Comparison of ENCODE assay signal across 8 mouse cellular contexts in genomic region chr7:19327128-19327527, GRCm38 (mm10). TPM values are rescaled to one million over a fixed set of nuclear protein-coding genes. Genes with fewer than 3 reads are reported as not detected.
DNase-seq lines count a peak whose midpoint lies in the region; ATAC-seq and TF ChIP-seq lines count a peak whose summit lies in the region.

No protein-coding gene starts in this region.

- H3K79me2 ChIP-seq in CH12.LX (replicated peaks; ENCODE audit: control insufficient read depth, extremely low read depth, insufficient read depth, poor library complexity, severe bottlenecking) = no peaks in the 10 kb centered on the region

- no peak overlapping the region for H3K9ac ChIP-seq in CH12.LX (ENCODE audit: insufficient read depth, low read depth)
- peak overlapping the region; percentile 26; the same call in 1 of the 2 replicates for H3K9ac ChIP-seq in forebrain, embryonic 12.5 days
- peak overlapping the region; percentile 63 for H3K9ac ChIP-seq in heart, embryonic 16.5 days (ENCODE audit: low read length)
- no peak overlapping the region; the same call in 1 of the 2 replicates for H3K9ac ChIP-seq in liver, postnatal 0 days (replicated peaks)
- peak overlapping the region; percentile 50; the same call in 1 of the 2 replicates for H3K9ac ChIP-seq in neural tube, embryonic 14.5 days (replicated peaks; ENCODE audit: low read depth, low read length)

- 0% methylated on average over 22 of the region's 22 CpGs for WGBS in forebrain, embryonic 12.5 days
- 1% methylated on average over 22 of the region's 22 CpGs for WGBS in heart, embryonic 16.5 days
- WGBS in liver, postnatal 0 days (ENCODE audit: insufficient replicate concordance) = 2% methylated on average over 21 of the region's 22 CpGs
- under 1% methylated on average over 22 of the region's 22 CpGs for WGBS in neural tube, embryonic 14.5 days

- TF ChIP-seq EP300 in CH12.LX (IDR thresholded peaks at IDR 0.05; ENCODE audit: low read length) = no peak
- no peak for TF ChIP-seq EP300 in liver, postnatal 0 days (IDR thresholded peaks at IDR 0.05; ENCODE audit: low read depth)

- no peak for DNase-seq in CH12.LX (ENCODE audit: extremely low read depth)
- peak; percentile 94 for DNase-seq in c-Kit-positive CD71-positive TER-119-negative erythroid progenitor cells, embryonic 14.5 days (ENCODE audit: low read depth)
- DNase-seq in kidney, postnatal 36 days = peak; percentile 94 to 96
- DNase-seq in liver, postnatal 0 days = peak; percentile 86
- DNase-seq in urinary bladder, postnatal 14 days (ENCODE audit: low spot score) = peak; percentile 90

- peaks cover 15 to 42% of the 10 kb centered on the region in 2 experiments for H3K4me1 ChIP-seq in CH12.LX (ENCODE audit: control insufficient read depth in 1 of 2, insufficient read depth in 2 of 2)
- peaks cover 24% of the 10 kb centered on the region for H3K4me1 ChIP-seq in forebrain, embryonic 12.5 days
- H3K4me1 ChIP-seq in heart, embryonic 16.5 days (ENCODE audit: control insufficient read depth, insufficient read depth, low read length) = peaks cover 20% of the 10 kb centered on the region
- peaks cover 21% of the 10 kb centered on the region for H3K4me1 ChIP-seq in liver, postnatal 0 days (ENCODE audit: insufficient read depth)
- peaks cover 9% of the 10 kb centered on the region; the same call in 1 of the 2 replicates for H3K4me1 ChIP-seq in neural tube, embryonic 14.5 days (ENCODE audit: control insufficient read depth, insufficient read depth, low read length)

- H3K27ac ChIP-seq in CH12.LX (ENCODE audit: insufficient read depth, low read depth) = no peak overlapping the region
- peak overlapping the region; percentile 60 for H3K27ac ChIP-seq in forebrain, embryonic 12.5 days
- H3K27ac ChIP-seq in heart, embryonic 16.5 days (ENCODE audit: low read length) = peak overlapping the region; percentile 95
- peak overlapping the region; percentile 61; the same call in 1 of the 2 replicates for H3K27ac ChIP-seq in liver, postnatal 0 days (ENCODE audit: low read depth)
- no peak overlapping the region for H3K27ac ChIP-seq in neural tube, embryonic 14.5 days (ENCODE audit: low read depth, low read length)

- in situ Hi-C loops in CH12.LX (cut with MboI; ENCODE audit: low pct_ligation_motif_present, low pct_unique_long_range_greater_than_20kb, low sequenced_read_pairs) = no loop called here

- peaks cover 18% of the 10 kb centered on the region for H3K9me3 ChIP-seq in CH12.LX (replicated peaks; ENCODE audit: low read length)
- H3K9me3 ChIP-seq in forebrain, embryonic 12.5 days = no peaks in the 10 kb centered on the region
- no peaks in the 10 kb centered on the region for H3K9me3 ChIP-seq in heart, embryonic 16.5 days (replicated peaks; ENCODE audit: control insufficient read depth, low read length)
- H3K9me3 ChIP-seq in liver, postnatal 0 days (ENCODE audit: low read length) = no peaks in the 10 kb centered on the region
- H3K9me3 ChIP-seq in neural tube, embryonic 14.5 days (ENCODE audit: control insufficient read depth, low read length) = no peaks in the 10 kb centered on the region

- TF ChIP-seq RAD21 in CH12.LX (IDR thresholded peaks at IDR 0.05; ENCODE audit: low read depth, low read length) = no peak

- ATAC-seq in forebrain, embryonic 12.5 days (ENCODE audit: low FRiP score) = peak; percentile 77
- peak; percentile 86 for ATAC-seq in heart, embryonic 16.5 days (replicated peaks; ENCODE audit: extremely low read depth, insufficient read depth, low FRiP score)
- ATAC-seq in liver, postnatal 0 days = peak; percentile 74
- ATAC-seq in neural tube, embryonic 14.5 days (ENCODE audit: low read depth) = peak; percentile 60; the same call in 1 of the 2 replicates

- peak overlapping the region; percentile 67; the same call in 1 of the 2 replicates for H3K4me2 ChIP-seq in CH12.LX (ENCODE audit: insufficient read depth, low read depth, poor library complexity, severe bottlenecking)
- peak overlapping the region; percentile 65 for H3K4me2 ChIP-seq in forebrain, embryonic 12.5 days
- H3K4me2 ChIP-seq in heart, embryonic 16.5 days (ENCODE audit: low read depth, low read length) = peak overlapping the region; percentile 65
- H3K4me2 ChIP-seq in liver, postnatal 0 days (ENCODE audit: low read depth, low read length) = peak overlapping the region; percentile 69
- H3K4me2 ChIP-seq in neural tube, embryonic 14.5 days (ENCODE audit: low read depth, low read length) = peak overlapping the region; percentile 65

- dilution Hi-C loops in CH12.LX (cut with MboI; ENCODE audit: extremely low pct_ligation_motif_present, extremely low pct_unique_long_range_greater_than_20kb, low sequenced_read_pairs) = no loop called here

- H3K36me3 ChIP-seq in CH12.LX (replicated peaks in 1 of 2; ENCODE audit: control insufficient read depth in 1 of 2, insufficient read depth in 1 of 2, low read length in 1 of 2) = no peaks in the 10 kb centered on the region
- no peaks in the 10 kb centered on the region for H3K36me3 ChIP-seq in forebrain, embryonic 12.5 days (replicated peaks)
- no peaks in the 10 kb centered on the region for H3K36me3 ChIP-seq in heart, embryonic 16.5 days (ENCODE audit: control insufficient read depth, insufficient read depth)
- no peaks in the 10 kb centered on the region for H3K36me3 ChIP-seq in liver, postnatal 0 days (replicated peaks; ENCODE audit: insufficient read depth, low read length)
- no peaks in the 10 kb centered on the region for H3K36me3 ChIP-seq in neural tube, embryonic 14.5 days (ENCODE audit: control insufficient read depth, insufficient read depth, low read length)

- no peak overlapping the region for H3K4me3 ChIP-seq in CH12.LX (replicated peaks in 1 of 3; ENCODE audit: low read depth in 2 of 3, low read length in 2 of 3, poor library complexity in 1 of 3)
- peak overlapping the region; percentile 37 for H3K4me3 ChIP-seq in forebrain, embryonic 12.5 days (replicated peaks)
- H3K4me3 ChIP-seq in heart, embryonic 16.5 days (ENCODE audit: low read length) = peak overlapping the region; percentile 45
- H3K4me3 ChIP-seq in liver, postnatal 0 days (ENCODE audit: low read depth, low read length) = peak overlapping the region; percentile 33; the same call in 1 of the 2 replicates
- peak overlapping the region; percentile 34 for H3K4me3 ChIP-seq in neural tube, embryonic 14.5 days (ENCODE audit: low read depth, low read length)

- no peak for TF ChIP-seq POLR2A in CH12.LX (IDR thresholded peaks at IDR 0.05; ENCODE audit: low read depth, low read length)

- peaks cover 72% of the 10 kb centered on the region for H3K27me3 ChIP-seq in CH12.LX (replicated peaks)
- H3K27me3 ChIP-seq in forebrain, embryonic 12.5 days = peaks cover 7% of the 10 kb centered on the region; the same call in 1 of the 2 replicates
- H3K27me3 ChIP-seq in heart, embryonic 16.5 days (ENCODE audit: control insufficient read depth, insufficient read depth, low read length) = no peaks in the 10 kb centered on the region
- 0 out of 2 replicates have a peak, but pooled peaks cover 9% of the 10 kb centered on the region for H3K27me3 ChIP-seq in liver, postnatal 0 days (ENCODE audit: insufficient read depth, low read length)
- no peaks in the 10 kb centered on the region for H3K27me3 ChIP-seq in neural tube, embryonic 14.5 days (ENCODE audit: control insufficient read depth, insufficient read depth, low read length)

- no peak for TF ChIP-seq CTCF in CH12.LX (conservative IDR thresholded peaks at IDR 0.05 in 1 of 2, IDR thresholded peaks at IDR 0.05 in 1 of 2; ENCODE audit: low read depth in 2 of 2, low read length in 2 of 2)
- no peak for TF ChIP-seq CTCF in liver, postnatal 0 days (IDR thresholded peaks at IDR 0.05; ENCODE audit: low read depth)

RNA-seq across cellular contexts. Expression of gene Fosb, which starts 17.3 kb away (rescaled TPM):
- 0.08 and 0.13 TPM in 2 replicates for total RNA-seq in CH12.LX (2012; rRNA removed)
- total RNA-seq in CH12.LX (2014; rRNA removed) = not detected in 2 replicates
- 0.27 and 0.56 TPM in 2 replicates for polyA plus RNA-seq in CH12.LX (2012; ENCODE audit: insufficient read length, low read depth)
- 0.24 TPM in 1 of 2 replicates, not detected in the other for polyA plus RNA-seq in forebrain, embryonic 12.5 days (2016; fragmentation: Nextera tagmentation; extraction: Ambion mirVana)
- 0.24 and 0.34 TPM in 2 replicates for polyA plus RNA-seq in heart, embryonic 16.5 days (2015; fragmentation: Nextera tagmentation; extraction: Ambion mirVana)
- polyA plus RNA-seq in liver, postnatal 0 days (2015; fragmentation: Nextera tagmentation; extraction: Ambion mirVana) = 0.06 TPM in 1 of 2 replicates, not detected in the other
- not detected in 2 replicates for polyA plus RNA-seq in neural tube, embryonic 14.5 days (2014; fragmentation: Nextera tagmentation; extraction: Ambion mirVana)

RNA-seq across cellular contexts. Expression of gene Ercc1, which starts 17.4 kb away (rescaled TPM):
- total RNA-seq in CH12.LX (2012; rRNA removed) = 27.7 and 31.1 TPM in 2 replicates
- total RNA-seq in CH12.LX (2014; rRNA removed) = 25.3 and 26.9 TPM in 2 replicates
- polyA plus RNA-seq in CH12.LX (2012; ENCODE audit: insufficient read length, low read depth) = 28.2 and 29.8 TPM in 2 replicates
- polyA plus RNA-seq in forebrain, embryonic 12.5 days (2016; fragmentation: Nextera tagmentation; extraction: Ambion mirVana) = 89.7 and 100 TPM in 2 replicates
- polyA plus RNA-seq in heart, embryonic 16.5 days (2015; fragmentation: Nextera tagmentation; extraction: Ambion mirVana) = 61.0 and 62.4 TPM in 2 replicates
- polyA plus RNA-seq in liver, postnatal 0 days (2015; fragmentation: Nextera tagmentation; extraction: Ambion mirVana) = 9.6 and 9.8 TPM in 2 replicates
- polyA plus RNA-seq in neural tube, embryonic 14.5 days (2014; fragmentation: Nextera tagmentation; extraction: Ambion mirVana) = 90.4 and 98.9 TPM in 2 replicates

RNA-seq across cellular contexts. Expression of gene Cd3eap, which starts 32.2 kb away (rescaled TPM):
- 22.6 and 33.2 TPM in 2 replicates for total RNA-seq in CH12.LX (2012; rRNA removed)
- total RNA-seq in CH12.LX (2014; rRNA removed) = 14.4 and 15.9 TPM in 2 replicates
- polyA plus RNA-seq in CH12.LX (2012; ENCODE audit: insufficient read length, low read depth) = 36.8 and 36.9 TPM in 2 replicates
- 24.7 and 24.8 TPM in 2 replicates for polyA plus RNA-seq in forebrain, embryonic 12.5 days (2016; fragmentation: Nextera tagmentation; extraction: Ambion mirVana)
- 16.2 and 16.7 TPM in 2 replicates for polyA plus RNA-seq in heart, embryonic 16.5 days (2015; fragmentation: Nextera tagmentation; extraction: Ambion mirVana)
- 7.7 and 7.8 TPM in 2 replicates for polyA plus RNA-seq in liver, postnatal 0 days (2015; fragmentation: Nextera tagmentation; extraction: Ambion mirVana)
- 19.1 and 21.5 TPM in 2 replicates for polyA plus RNA-seq in neural tube, embryonic 14.5 days (2014; fragmentation: Nextera tagmentation; extraction: Ambion mirVana)

RNA-seq across cellular contexts. Expression of gene Ppp1r13l, which starts 32.4 kb away (rescaled TPM):
- total RNA-seq in CH12.LX (2012; rRNA removed) (0.42 and 0.68 TPM in 2 replicates), CH12.LX (2014; rRNA removed) (0.11 TPM in 1 of 2 replicates, not detected in the other)
- polyA plus RNA-seq in CH12.LX (2012; ENCODE audit: insufficient read length, low read depth) = 1.3 and 1.4 TPM in 2 replicates
- 4.8 and 5.3 TPM in 2 replicates for polyA plus RNA-seq in forebrain, embryonic 12.5 days (2016; fragmentation: Nextera tagmentation; extraction: Ambion mirVana)
- 13.6 and 14.2 TPM in 2 replicates for polyA plus RNA-seq in heart, embryonic 16.5 days (2015; fragmentation: Nextera tagmentation; extraction: Ambion mirVana)
- polyA plus RNA-seq in liver, postnatal 0 days (2015; fragmentation: Nextera tagmentation; extraction: Ambion mirVana) = 0.47 and 0.69 TPM in 2 replicates
- 1.4 and 1.7 TPM in 2 replicates for polyA plus RNA-seq in neural tube, embryonic 14.5 days (2014; fragmentation: Nextera tagmentation; extraction: Ambion mirVana)

RNA-seq across cellular contexts. Expression of gene Rtn2, which starts 44.7 kb away (rescaled TPM):
- total RNA-seq in CH12.LX (2012; rRNA removed) (0.72 and 1.0 TPM in 2 replicates), CH12.LX (2014; rRNA removed) (0.43 and 0.56 TPM in 2 replicates)
- polyA plus RNA-seq in CH12.LX (2012; ENCODE audit: insufficient read length, low read depth) = 0.76 and 0.80 TPM in 2 replicates
- 70.3 and 74.1 TPM in 2 replicates for polyA plus RNA-seq in forebrain, embryonic 12.5 days (2016; fragmentation: Nextera tagmentation; extraction: Ambion mirVana)
- 27.4 and 28.5 TPM in 2 replicates for polyA plus RNA-seq in heart, embryonic 16.5 days (2015; fragmentation: Nextera tagmentation; extraction: Ambion mirVana)
- 1.5 and 4.6 TPM in 2 replicates for polyA plus RNA-seq in liver, postnatal 0 days (2015; fragmentation: Nextera tagmentation; extraction: Ambion mirVana)
- 115 and 118 TPM in 2 replicates for polyA plus RNA-seq in neural tube, embryonic 14.5 days (2014; fragmentation: Nextera tagmentation; extraction: Ambion mirVana)

Comparison
In these comparisons a context has a peak if more than half of its experiments do, and no peak if none do; other contexts are left out.
1. H3K27ac ChIP-seq: peak in forebrain, embryonic 12.5 days (single experiment), heart, embryonic 16.5 days (single experiment) and liver, postnatal 0 days (single experiment); none in CH12.LX (single experiment) and neural tube, embryonic 14.5 days (single experiment).
2. H3K4me3 ChIP-seq: peak in forebrain, embryonic 12.5 days (single experiment), heart, embryonic 16.5 days (single experiment), liver, postnatal 0 days (single experiment) and neural tube, embryonic 14.5 days (single experiment); none in CH12.LX (0 of 3).
3. H3K9ac ChIP-seq: peak in forebrain, embryonic 12.5 days (single experiment), heart, embryonic 16.5 days (single experiment) and neural tube, embryonic 14.5 days (single experiment); none in CH12.LX (single experiment) and liver, postnatal 0 days (single experiment).
4. Peak in every context shown above with its lines, with median percentiles within 50 percentile points of each other: H3K4me2 ChIP-seq and ATAC-seq.